Mouse (Mus musculus) liver, embryonic 14.5 days (tissue): ENCODE measurements around the gene Apobr.

Source experiments
- CTCF ChIP-seq: IDR thresholded peaks from 2 replicates; pipeline ENCODE4 v1.5.1; 2016; ENCODE audit warnings: antibody characterized with exemption, low read depth, control low read depth
- EP300 ChIP-seq: IDR thresholded peaks from 2 replicates; pipeline ENCODE4 v1.6.1; 2016; ENCODE audit warnings: antibody characterized with exemption, low read depth

DNA sequence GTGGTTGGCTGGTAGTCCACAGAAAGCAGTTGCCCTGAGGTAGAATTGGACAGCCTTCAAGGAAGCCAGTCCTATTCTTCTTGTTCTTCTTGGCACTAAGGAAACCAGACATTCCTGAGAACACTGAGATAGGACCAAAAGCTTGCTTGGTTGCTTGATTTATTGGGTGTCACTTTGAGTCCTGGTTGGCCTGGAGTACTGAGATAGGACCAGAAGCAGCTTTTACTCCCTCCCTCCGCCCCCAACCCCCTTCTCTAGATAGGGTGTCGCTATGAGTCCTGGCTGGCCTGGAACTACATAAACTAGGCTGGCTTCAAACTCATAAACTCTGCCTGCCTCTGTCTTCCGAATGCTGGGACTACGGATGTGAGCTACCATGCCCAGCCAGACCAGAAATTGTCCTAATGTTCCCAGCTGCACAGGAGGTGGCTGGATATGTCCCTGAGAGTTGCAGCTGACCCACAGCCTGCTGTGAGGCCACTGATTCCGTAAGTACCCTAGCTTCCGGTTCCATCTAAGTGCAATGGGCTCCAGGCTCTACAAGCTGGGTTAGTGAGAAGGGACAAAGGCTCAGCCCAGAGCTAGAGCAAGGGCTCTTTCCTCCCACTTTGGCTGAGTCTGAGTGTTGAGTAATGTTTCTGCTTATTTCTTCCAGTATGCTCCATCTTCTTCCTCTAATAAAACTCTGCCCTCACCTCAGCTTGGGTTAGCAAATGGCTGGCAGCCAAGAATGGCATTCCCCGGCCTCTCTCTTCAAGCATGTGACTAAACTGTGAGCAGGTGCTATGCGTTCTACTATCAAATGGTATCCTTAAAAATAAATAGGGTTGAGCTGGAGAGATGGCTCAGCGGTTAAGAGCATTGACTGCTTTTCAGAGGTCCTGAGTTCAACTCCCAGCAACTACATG, 37.0 kb downstream of the Apobr start:
- TF ChIP-seq EP300: 0 out of 2 replicates have a peak, but pooled peaks have one; percentile 16
- no peak for TF ChIP-seq CTCF
